Mouse (Mus musculus): ENCODE data around the gene Rbm4. TPM values are rescaled to one million over a fixed set of nuclear protein-coding genes. Genes with fewer than 3 reads are reported as not detected.

Rbm4 gene
- polyA plus RNA-seq, 1 experiment from 2014 or later: 106 TPM

DNA sequence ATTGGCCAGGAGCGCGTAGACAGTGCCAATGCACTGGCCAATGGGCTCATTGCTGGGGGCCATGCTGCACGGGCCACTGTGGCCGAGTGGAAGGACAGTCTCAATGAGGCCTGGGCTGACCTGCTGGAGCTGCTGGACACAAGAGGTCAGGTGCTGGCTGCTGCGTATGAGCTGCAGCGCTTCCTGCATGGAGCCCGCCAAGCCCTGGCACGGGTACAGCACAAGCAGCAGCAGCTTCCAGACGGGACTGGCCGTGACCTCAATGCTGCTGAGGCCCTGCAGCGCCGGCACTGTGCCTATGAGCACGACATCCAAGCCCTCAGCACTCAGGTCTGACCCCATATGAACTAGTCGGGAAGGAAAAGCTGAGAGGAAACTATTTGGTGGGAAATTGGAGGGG, 47.1 kb downstream of the Rbm4 start:
- Histone ChIP-seq H3K4me1 (replicated peaks) (0 out of 2 replicates have a peak, but pooled peaks cover 5% of the 10 kb centered on the region), H3K4me3 (no peak overlapping the region), H3K27ac (no peak overlapping the region), H3K36me3 (peaks cover 95% of the 10 kb centered on the region), H3K9me3 (no peaks in the 10 kb centered on the region), H3K27me3 (ENCODE audit: insufficient read depth, poor library complexity, severe bottlenecking) (no peaks in the 10 kb centered on the region)
- 85% methylated on average over 14 of the region's 14 CpGs for WGBS
- DNase-seq (ENCODE audit: low spot score): no peak

DNA sequence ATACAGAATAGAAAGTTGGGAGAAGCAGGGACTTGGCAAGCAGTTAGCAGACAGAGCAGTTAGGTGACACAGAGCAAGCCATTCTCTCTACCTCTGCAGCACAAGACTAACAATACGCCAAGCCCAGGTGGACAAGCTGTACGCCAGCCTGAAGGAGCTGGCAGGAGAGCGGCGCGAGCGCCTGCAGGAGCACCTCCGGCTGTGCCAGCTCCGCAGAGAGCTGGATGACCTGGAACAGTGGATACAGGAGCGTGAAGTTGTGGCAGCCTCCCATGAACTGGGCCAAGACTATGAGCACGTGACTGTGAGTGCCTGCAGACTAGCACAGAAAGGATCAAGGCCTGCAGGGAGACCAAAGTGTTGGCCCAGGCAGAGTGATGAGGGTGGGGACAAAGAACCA, 48.0 kb downstream of the Rbm4 start:
- 0 out of 2 replicates have a peak, but pooled peaks cover 3% of the 10 kb centered on the region for H3K4me1 ChIP-seq (replicated peaks)
- WGBS: 95% methylated on average over 10 of the region's 10 CpGs
- no peak for DNase-seq (ENCODE audit: low spot score)

DNA sequence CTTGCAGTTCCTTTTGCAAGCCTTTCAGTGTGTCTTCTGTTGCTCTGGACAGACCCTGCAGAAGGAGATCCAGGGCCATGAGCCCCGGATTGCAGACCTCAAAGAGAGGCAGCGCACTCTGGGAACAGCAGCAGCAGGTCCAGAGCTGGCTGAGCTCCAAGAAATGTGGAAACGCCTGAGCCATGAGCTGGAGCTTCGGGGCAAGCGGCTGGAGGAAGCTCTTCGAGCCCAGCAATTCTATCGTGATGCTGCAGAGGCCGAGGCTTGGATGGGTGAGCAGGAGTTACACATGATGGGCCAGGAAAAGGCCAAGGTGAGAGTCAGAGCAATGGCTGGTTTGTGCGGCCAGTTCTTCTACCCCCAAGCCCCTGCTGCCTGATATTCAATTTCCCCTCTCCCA, 48.6 kb downstream of the Rbm4 start:
- DNase-seq (ENCODE audit: low spot score): no peak
- Histone ChIP-seq H3K4me3 (no peak overlapping the region), H3K4me1 (replicated peaks) (0 out of 2 replicates have a peak, but pooled peaks cover 3% of the 10 kb centered on the region), H3K36me3 (peaks cover 95% of the 10 kb centered on the region), H3K9me3 (no peaks in the 10 kb centered on the region), H3K27me3 (ENCODE audit: insufficient read depth, poor library complexity, severe bottlenecking) (no peaks in the 10 kb centered on the region), H3K27ac (no peak overlapping the region)
- WGBS: 89% methylated on average over 9 of the region's 9 CpGs

More for the DNA sequence above, 48.0 kb downstream of the Rbm4 start:
- H3K27me3 ChIP-seq (ENCODE audit: insufficient read depth, poor library complexity, severe bottlenecking): no peaks in the 10 kb centered on the region
- H3K4me3 ChIP-seq: no peak overlapping the region
- peaks cover 95% of the 10 kb centered on the region for H3K36me3 ChIP-seq
- H3K9me3 ChIP-seq: no peaks in the 10 kb centered on the region
- H3K27ac ChIP-seq: no peak overlapping the region

DNA sequence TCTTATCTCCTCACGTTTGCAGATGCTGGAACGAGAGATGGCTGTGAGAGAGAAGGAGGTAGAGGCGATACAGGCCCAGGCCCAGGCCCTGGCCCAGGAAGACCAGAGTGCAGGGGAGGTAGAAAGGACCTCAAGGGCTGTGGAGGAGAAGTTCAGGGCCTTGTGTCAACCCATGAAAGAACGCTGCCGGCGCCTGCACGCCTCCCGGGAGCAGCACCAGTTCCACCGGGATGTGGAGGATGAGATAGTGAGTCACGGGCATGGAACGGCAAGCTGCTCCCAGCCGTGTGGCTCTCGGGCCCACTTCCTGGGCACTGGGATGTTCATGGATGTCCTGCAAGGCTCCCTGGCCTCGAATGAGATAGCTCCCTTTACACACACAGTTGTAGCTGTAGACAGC, 49.7 kb downstream of the Rbm4 start:
- Histone ChIP-seq H3K36me3 (peaks cover 95% of the 10 kb centered on the region), H3K27me3 (ENCODE audit: insufficient read depth, poor library complexity, severe bottlenecking) (no peaks in the 10 kb centered on the region), H3K27ac (no peak overlapping the region), H3K4me1 (replicated peaks) (no peaks in the 10 kb centered on the region), H3K9me3 (no peaks in the 10 kb centered on the region), H3K4me3 (no peak overlapping the region)
- no peak for DNase-seq (ENCODE audit: low spot score)
- 82% methylated on average over 14 of the region's 14 CpGs for WGBS

DNA sequence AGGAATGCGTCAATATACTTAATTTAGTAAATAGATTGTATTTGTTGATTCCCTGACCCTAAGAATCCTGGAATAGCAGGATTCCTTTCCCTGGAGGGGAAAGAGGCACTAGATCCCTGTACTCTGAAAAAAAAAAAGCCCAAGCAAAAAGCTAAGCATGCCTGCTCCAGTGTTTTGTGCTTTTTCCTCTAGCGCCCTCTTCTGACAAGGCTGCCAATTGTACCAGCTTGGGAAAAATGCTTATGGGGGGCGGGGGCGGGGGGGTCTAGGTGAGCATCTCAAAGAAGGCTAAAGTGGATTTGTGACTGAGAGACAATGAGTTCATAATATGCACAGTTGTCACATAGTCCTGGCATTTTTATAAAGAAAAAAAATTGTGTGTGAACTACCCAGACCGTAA, 50.2 kb downstream of the Rbm4 start:
- H3K36me3 ChIP-seq: peaks cover 95% of the 10 kb centered on the region
- no peaks in the 10 kb centered on the region for H3K4me1 ChIP-seq (replicated peaks)
- 41% methylated on average over 5 of the region's 5 CpGs for WGBS
- H3K9me3 ChIP-seq: no peaks in the 10 kb centered on the region
- DNase-seq (ENCODE audit: low spot score): peak; percentile 31
- H3K4me3 ChIP-seq: no peak overlapping the region
- H3K27me3 ChIP-seq (ENCODE audit: insufficient read depth, poor library complexity, severe bottlenecking): no peaks in the 10 kb centered on the region
- H3K27ac ChIP-seq: no peak overlapping the region

DNA sequence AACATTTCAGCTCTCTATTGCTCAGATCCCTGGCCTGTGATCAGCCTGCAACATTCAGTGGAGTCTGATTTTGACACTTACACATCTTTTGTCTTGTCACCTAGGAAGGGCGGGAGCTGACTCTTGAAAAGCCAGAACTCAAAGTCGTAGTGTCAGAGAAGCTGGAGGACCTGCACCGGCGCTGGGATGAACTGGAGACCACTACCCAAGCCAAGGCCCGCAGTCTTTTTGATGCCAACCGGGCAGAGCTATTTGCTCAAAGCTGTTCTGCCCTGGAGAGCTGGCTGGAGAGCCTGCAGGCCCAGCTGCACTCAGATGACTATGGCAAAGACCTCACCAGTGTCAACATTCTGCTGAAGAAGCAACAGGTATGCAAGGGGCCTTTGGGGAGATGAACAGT, 51.5 kb downstream of the Rbm4 start:
- no peak for DNase-seq (ENCODE audit: low spot score)
- Histone ChIP-seq H3K9me3 (no peaks in the 10 kb centered on the region), H3K27ac (no peak overlapping the region), H3K4me1 (replicated peaks) (no peaks in the 10 kb centered on the region), H3K27me3 (ENCODE audit: insufficient read depth, poor library complexity, severe bottlenecking) (no peaks in the 10 kb centered on the region), H3K36me3 (peaks cover 95% of the 10 kb centered on the region), H3K4me3 (no peak overlapping the region)
- 94% methylated on average over 6 of the region's 6 CpGs for WGBS

DNA sequence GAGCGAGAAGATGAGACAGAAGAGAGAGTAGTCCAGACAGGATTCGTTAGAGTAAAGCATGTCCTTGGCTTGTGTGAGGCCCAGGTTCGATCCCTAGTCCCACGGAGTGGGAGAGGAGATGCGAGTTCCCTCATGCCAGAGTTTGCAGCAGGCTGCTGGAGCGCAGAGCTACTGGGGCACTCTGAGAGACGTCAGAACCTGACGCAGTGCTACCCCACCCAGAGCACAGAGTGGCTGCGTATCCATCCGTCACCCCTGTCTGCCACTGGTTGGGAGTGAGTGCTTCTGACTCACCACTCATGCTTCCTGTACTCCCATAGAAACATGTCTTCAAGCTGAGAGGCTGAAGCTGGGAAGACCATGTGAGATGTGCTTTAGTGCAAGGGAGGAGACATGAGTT, 52.2 kb downstream of the Rbm4 start:
- H3K27ac ChIP-seq: no peak overlapping the region
- no peaks in the 10 kb centered on the region for H3K9me3 ChIP-seq
- WGBS: 83% methylated on average over 10 of the region's 10 CpGs
- H3K4me3 ChIP-seq: no peak overlapping the region
- DNase-seq (ENCODE audit: low spot score): no peak
- no peaks in the 10 kb centered on the region for H3K27me3 ChIP-seq (ENCODE audit: insufficient read depth, poor library complexity, severe bottlenecking)
- peaks cover 95% of the 10 kb centered on the region for H3K36me3 ChIP-seq
- H3K4me1 ChIP-seq (replicated peaks): no peaks in the 10 kb centered on the region

DNA sequence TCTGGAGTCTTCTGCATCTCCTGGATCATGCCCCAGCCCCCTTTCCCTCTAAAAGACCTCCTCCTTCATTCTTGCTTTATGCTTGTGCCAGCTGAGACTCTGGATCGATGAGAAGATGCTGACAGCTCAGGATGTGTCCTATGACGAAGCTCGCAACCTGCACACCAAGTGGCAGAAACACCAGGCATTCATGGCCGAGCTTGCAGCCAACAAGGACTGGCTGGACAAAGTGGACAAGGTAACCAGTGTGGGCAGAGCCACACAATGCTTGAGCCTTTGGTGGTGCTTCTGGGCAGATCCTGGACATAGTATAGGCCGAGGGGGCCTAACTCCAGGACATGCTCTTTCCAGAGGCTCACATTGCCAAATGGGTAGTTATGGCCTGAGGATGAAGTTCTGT, 53.9 kb downstream of the Rbm4 start:
- no peak overlapping the region for H3K27ac ChIP-seq
- no peak for DNase-seq (ENCODE audit: low spot score)
- WGBS: 87% methylated on average over 5 of the region's 5 CpGs
- H3K9me3 ChIP-seq: no peaks in the 10 kb centered on the region
- H3K27me3 ChIP-seq (ENCODE audit: insufficient read depth, poor library complexity, severe bottlenecking): no peaks in the 10 kb centered on the region
- H3K36me3 ChIP-seq: peaks cover 90% of the 10 kb centered on the region
- H3K4me3 ChIP-seq: no peak overlapping the region
- no peaks in the 10 kb centered on the region for H3K4me1 ChIP-seq (replicated peaks)

DNA sequence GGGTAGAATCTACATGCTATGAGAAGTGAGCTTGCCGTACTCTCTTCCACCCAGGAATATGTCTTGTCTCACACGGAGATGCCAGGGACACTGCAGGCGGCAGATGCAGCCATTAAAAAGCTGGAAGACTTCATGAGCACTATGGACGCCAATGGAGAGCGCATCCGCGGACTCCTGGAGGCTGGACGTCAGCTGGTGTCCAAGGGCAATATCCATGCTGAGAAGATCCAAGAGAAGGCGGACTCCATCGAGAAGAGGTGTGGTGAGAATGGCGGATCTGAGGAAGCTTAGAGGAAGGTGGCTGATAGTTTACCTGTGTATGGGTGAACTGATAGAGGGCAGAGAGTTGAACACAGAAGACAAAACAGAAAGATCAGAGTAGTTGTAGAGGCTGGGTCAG, 54.6 kb downstream of the Rbm4 start:
- H3K36me3 ChIP-seq: peaks cover 90% of the 10 kb centered on the region
- DNase-seq (ENCODE audit: low spot score): no peak
- H3K27ac ChIP-seq: no peak overlapping the region
- 94% methylated on average over 11 of the region's 11 CpGs for WGBS
- no peak overlapping the region for H3K4me3 ChIP-seq
- H3K9me3 ChIP-seq: no peaks in the 10 kb centered on the region
- H3K27me3 ChIP-seq (ENCODE audit: insufficient read depth, poor library complexity, severe bottlenecking): no peaks in the 10 kb centered on the region
- H3K4me1 ChIP-seq (replicated peaks): no peaks in the 10 kb centered on the region

DNA sequence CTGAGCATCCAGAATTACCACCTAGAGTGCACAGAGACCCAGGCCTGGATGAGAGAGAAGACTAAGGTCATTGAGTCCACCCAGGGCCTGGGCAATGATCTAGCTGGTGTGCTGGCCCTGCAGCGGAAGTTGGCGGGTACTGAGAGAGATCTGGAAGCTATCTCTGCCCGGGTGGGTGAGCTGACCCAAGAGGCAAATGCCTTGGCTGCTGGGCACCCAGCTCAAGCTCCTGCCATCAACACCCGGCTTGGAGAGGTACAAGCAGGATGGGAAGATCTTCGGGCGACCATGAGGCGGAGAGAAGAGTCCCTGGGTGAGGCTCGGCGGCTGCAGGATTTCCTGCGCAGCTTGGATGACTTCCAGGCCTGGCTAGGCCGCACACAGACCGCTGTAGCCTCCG, 55.8 kb downstream of the Rbm4 start:
- no peak for DNase-seq (ENCODE audit: low spot score)
- Histone ChIP-seq H3K36me3 (peaks cover 95% of the 10 kb centered on the region), H3K4me1 (replicated peaks) (no peaks in the 10 kb centered on the region), H3K27ac (no peak overlapping the region), H3K9me3 (no peaks in the 10 kb centered on the region), H3K4me3 (no peak overlapping the region), H3K27me3 (ENCODE audit: insufficient read depth, poor library complexity, severe bottlenecking) (no peaks in the 10 kb centered on the region)
- WGBS: 91% methylated on average over 13 of the region's 13 CpGs

Other genes with a start within 250 kb of the Rbm4 start
- gene Lrfn4, start 178.2 kb downstream of the Rbm4 start, polyA plus RNA-seq (2016; fragmentation: Nextera tagmentation; extraction: Ambion mirVana): 5.9 and 8.2 TPM in 2 replicates
- gene Rce1, start 168.3 kb downstream of the Rbm4 start, polyA plus RNA-seq (2016; fragmentation: Nextera tagmentation; extraction: Ambion mirVana): 80.0 and 81.4 TPM in 2 replicates
- 2.9 and 3.1 TPM in 2 replicates for gene Gm960, start 95.2 kb downstream of the Rbm4 start, polyA plus RNA-seq (2016; fragmentation: Nextera tagmentation; extraction: Ambion mirVana)
- gene Sptbn2, start 82.7 kb downstream of the Rbm4 start, polyA plus RNA-seq (2016; fragmentation: Nextera tagmentation; extraction: Ambion mirVana): 12.7 and 20.6 TPM in 2 replicates
- 108 and 124 TPM in 2 replicates for gene Rbm4b, start 37.4 kb downstream of the Rbm4 start, polyA plus RNA-seq (2016; fragmentation: Nextera tagmentation; extraction: Ambion mirVana)
- 26.7 and 30.0 TPM in 2 replicates for gene Gm21992, start 17.7 kb upstream of the Rbm4 start, polyA plus RNA-seq (2016; fragmentation: Nextera tagmentation; extraction: Ambion mirVana)
- gene Rbm14, start 17.7 kb upstream of the Rbm4 start, polyA plus RNA-seq (2016; fragmentation: Nextera tagmentation; extraction: Ambion mirVana): 126 and 130 TPM in 2 replicates
- 46.9 and 49.6 TPM in 2 replicates for gene Ccs, start 45.4 kb upstream of the Rbm4 start, polyA plus RNA-seq (2016; fragmentation: Nextera tagmentation; extraction: Ambion mirVana)
- gene Ccdc87, start 45.5 kb upstream of the Rbm4 start, polyA plus RNA-seq (2016; fragmentation: Nextera tagmentation; extraction: Ambion mirVana): 0.11 and 0.33 TPM in 2 replicates
- gene Ctsf, start 61.2 kb upstream of the Rbm4 start, polyA plus RNA-seq (2016; fragmentation: Nextera tagmentation; extraction: Ambion mirVana): 38.8 and 52.5 TPM in 2 replicates
- gene Actn3, start 84.0 kb upstream of the Rbm4 start, polyA plus RNA-seq (2016; fragmentation: Nextera tagmentation; extraction: Ambion mirVana): 3.8 and 12.1 TPM in 2 replicates
- gene Zdhhc24, start 84.8 kb upstream of the Rbm4 start, polyA plus RNA-seq (2016; fragmentation: Nextera tagmentation; extraction: Ambion mirVana): 17.6 and 19.5 TPM in 2 replicates
- gene Bbs1, start 112.7 kb upstream of the Rbm4 start, polyA plus RNA-seq (2016; fragmentation: Nextera tagmentation; extraction: Ambion mirVana): 7.9 and 8.3 TPM in 2 replicates
- gene Dpp3, start 134.4 kb upstream of the Rbm4 start, polyA plus RNA-seq (2016; fragmentation: Nextera tagmentation; extraction: Ambion mirVana): 204 and 218 TPM in 2 replicates
- 2.1 and 3.7 TPM in 2 replicates for gene Peli3, start 149.2 kb upstream of the Rbm4 start, polyA plus RNA-seq (2016; fragmentation: Nextera tagmentation; extraction: Ambion mirVana)
- 157 and 163 TPM in 2 replicates for gene Mrpl11, start 168.2 kb upstream of the Rbm4 start, polyA plus RNA-seq (2016; fragmentation: Nextera tagmentation; extraction: Ambion mirVana)
- not detected in 2 replicates for gene Npas4, start 196.4 kb upstream of the Rbm4 start, polyA plus RNA-seq (2016; fragmentation: Nextera tagmentation; extraction: Ambion mirVana)
- gene Slc29a2, start 230.0 kb upstream of the Rbm4 start, polyA plus RNA-seq (2016; fragmentation: Nextera tagmentation; extraction: Ambion mirVana): 5.5 and 8.4 TPM in 2 replicates
- 38.8 and 41.6 TPM in 2 replicates for gene B4gat1, start 244.9 kb upstream of the Rbm4 start, polyA plus RNA-seq (2016; fragmentation: Nextera tagmentation; extraction: Ambion mirVana)
- gene AC124502.3, start 245.0 kb upstream of the Rbm4 start, polyA plus RNA-seq (2016; fragmentation: Nextera tagmentation; extraction: Ambion mirVana): 2.4 and 3.2 TPM in 2 replicates
- 86.8 and 91.8 TPM in 2 replicates for gene Brms1, start 247.5 kb upstream of the Rbm4 start, polyA plus RNA-seq (2016; fragmentation: Nextera tagmentation; extraction: Ambion mirVana)

Measured in hindbrain, embryonic 10.5 days (tissue).